Mouse (Mus musculus) erythroblast, embryonic 14.5 days (primary cell): ENCODE data around the gene Ankrd13a.

Experiments used
- GATA1 ChIP-seq: IDR thresholded peaks from 2 replicates; pipeline ENCODE4 v1.6.1; 2012; ENCODE audit warnings: low read length, inconsistent platforms, mixed read lengths
- TAL1 ChIP-seq: IDR thresholded peaks from 3 replicates; pipeline ENCODE4 v1.6.1; 2012; ENCODE audit warnings: low read length, inconsistent platforms, mixed read lengths

DNA sequence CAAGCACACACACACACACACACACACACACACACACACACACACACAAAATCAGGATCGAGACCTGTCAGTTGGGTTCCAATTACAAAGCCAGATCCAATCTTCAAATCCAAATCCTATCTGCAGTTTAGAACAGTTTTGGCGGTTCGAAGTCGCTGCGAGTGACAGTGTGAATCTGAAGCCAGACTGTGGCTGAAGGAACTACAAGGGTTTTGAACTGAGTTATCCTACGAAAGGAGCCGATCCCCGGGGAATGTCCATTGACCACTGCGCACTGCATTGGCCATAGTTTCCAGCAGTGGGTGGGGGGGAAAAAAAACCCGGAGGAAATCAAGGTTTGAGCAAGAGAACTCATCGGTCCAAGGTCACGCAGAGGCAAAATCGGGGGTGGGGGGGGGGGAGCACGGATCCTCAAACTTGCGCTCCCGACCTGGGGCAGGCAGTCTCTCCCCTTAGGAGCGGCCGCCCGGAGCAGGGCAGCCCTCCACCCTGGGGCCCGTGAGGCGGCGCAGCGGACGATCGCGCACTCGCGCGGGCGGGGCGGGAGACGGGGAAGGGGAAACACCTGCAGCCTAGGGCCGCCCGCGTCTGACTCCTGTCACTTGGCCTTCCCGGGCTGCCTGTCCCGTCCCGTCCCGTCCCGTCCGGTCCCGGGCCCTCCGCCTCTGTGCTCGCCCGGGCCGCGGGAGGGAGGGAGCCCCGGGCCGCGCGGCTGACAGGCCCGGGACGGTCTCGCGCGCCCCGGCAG is 1.8 kb upstream of the Ankrd13a start:
- TF ChIP-seq GATA1: no peak
- TF ChIP-seq TAL1: no peak
